Mouse (Mus musculus) gastrocnemius, postnatal 25 days (tissue): ENCODE results near the gene Kif21a. TPM values are rescaled to one million over a fixed set of nuclear protein-coding genes. Genes with fewer than 3 reads are reported as not detected.

ENCODE experiments used
- DNase-seq: peaks from one replicate; pipeline ENCODE4 v3.0.0; 2022
- total RNA-seq, 2 experiments: library from RNA; stranded (reverse); gene quantifications; 1 replicate in 1 of 2; 2 replicates in 1 of 2; pipeline ENCODE4 v1.2.3; 2021

The Kif21a gene
- total RNA-seq, 2 experiments from 2014 or later: 9.5 to 14.9 TPM

DNA sequence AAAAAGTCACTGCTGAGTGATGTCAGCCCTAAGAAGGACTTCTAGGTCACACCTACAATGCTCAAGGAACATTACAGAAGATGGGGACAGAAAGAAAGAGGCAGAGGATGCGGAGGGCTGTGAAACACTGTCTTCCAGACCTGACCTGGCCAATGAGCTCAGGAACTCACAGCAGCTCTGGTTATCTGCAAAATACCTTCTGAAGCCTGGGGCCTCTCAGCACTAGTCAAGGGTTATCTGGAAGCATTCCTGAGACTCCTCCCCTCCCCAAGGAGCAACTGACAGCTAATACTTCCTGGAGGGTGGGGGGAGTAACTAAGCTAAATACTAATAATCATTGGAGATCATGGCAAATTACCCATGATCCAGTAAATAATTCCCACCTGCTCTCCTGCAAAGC, 111.3 kb downstream of the Kif21a start:
- DNase-seq: no peak

- DNase-seq: peak; percentile 17
Observed at GRCm38 (mm10) chr15:90935579-90935978, 114.2 kb downstream of the Kif21a start.

DNA sequence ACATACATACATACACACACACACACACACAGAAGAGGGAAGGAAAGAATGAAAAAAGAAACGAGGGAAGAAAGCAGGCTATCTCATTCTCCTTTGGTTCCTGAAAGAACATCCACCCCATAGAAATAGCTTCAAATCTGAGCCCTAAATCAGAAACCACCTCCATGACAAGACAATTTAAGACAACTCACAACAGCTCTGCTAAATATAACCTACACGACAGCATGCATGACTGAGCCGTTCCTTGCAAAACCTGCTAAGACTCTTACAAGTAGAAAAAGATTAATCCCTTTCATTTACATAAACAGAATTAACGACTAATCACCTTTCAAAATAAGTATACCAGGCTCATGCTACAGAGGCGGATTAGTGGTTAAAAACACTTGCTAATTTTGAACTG, 118.3 kb downstream of the Kif21a start:
- DNase-seq: no peak

DNA sequence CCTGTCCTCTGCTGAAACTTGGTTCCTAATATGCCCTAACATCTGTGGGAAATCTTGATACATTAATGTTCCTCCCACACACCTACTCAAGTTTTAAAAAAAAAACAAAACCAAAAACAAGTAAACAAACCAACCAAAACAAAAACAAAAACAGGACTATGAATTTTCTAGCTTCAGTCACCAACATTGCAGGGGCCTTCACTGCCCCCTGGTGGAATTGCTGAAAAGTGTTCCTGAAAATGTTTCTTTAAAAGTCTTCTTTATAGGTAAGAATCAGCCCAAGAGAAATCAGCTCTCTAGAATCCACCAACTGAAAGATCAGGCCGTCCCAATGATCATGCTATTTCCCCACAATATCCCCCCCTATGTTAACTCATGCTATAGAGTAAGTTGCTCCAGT, 120.7 kb downstream of the Kif21a start:
- no peak for DNase-seq

DNA sequence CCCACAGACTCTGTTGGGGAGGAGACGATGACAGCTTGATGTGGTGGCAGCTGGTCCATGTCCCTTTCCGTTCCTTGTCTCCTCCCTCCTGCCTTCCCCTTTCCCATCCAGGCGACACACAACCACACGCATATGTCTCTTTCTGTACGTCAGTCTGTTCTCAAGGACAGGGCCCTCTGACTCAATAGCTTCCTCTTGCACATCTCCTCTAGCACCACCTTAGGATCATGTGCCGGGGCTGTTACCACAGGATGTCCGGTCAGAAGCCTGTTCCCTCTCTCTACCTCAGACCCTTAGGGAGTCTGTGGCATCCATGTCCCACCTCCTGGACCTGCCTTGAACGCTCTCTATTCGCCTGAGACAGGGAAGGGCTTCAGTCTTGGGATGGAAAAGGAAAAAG, 153.3 kb downstream of the Kif21a start:
- DNase-seq: no peak

DNA sequence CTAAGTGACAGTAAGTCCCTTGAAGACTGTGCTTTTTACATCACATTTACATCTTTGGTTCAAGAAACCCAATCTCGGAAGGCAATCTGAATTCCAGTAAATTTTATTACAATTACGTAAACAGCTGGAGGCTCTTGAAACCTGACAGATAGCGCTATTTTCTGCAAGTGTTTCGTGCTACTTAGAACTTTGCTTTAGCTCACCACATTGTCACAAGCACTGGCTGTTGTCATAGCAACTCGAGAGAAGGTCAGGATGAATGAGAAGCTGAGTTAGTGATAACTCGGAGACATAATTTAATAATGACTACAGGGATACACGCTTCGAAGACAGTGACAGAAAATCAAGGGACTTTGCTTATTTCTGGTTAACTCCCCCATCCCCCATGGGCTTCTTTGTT, 162.3 kb downstream of the Kif21a start:
- DNase-seq: no peak

Other genes starting within 250 kb of the Kif21a start
- 10 to 100 TPM; 20.3 to 20.6 TPM for gene Abcd2, start 141.9 kb upstream of the Kif21a start, total RNA-seq
- not detected for gene CN725425, start 149.5 kb upstream of the Kif21a start, total RNA-seq